Mouse (Mus musculus) small intestine, adult 2 months (tissue): Measurements from ENCODE around the gene Rybp. TPM values are rescaled to one million over a fixed set of nuclear protein-coding genes. Genes with fewer than 3 reads are reported as not detected.

ENCODE experiments used
- H3K27ac ChIP-seq: fragments of 200-500 bp; 2 replicates; pipeline ENCODE4 v1.5.1; 2012; ENCODE audit warnings: low read depth, low read length, control low read depth, inconsistent platforms; ENCODE audit not compliant: insufficient read depth
- H3K27me3 ChIP-seq: fragments of 200-500 bp; 2 replicates; pipeline ENCODE4 v1.6.1; 2012; ENCODE audit warnings: mild to moderate bottlenecking, moderate library complexity, low read length, inconsistent platforms; ENCODE audit not compliant: control insufficient read depth, insufficient read depth
- H3K36me3 ChIP-seq: fragments of 200-500 bp; 2 replicates; pipeline ENCODE4 v1.6.1; 2012; ENCODE audit warnings: mild to moderate bottlenecking, low read length, control low read depth, inconsistent platforms; ENCODE audit not compliant: control insufficient read depth, insufficient read depth
- H3K4me1 ChIP-seq: fragments of 200-500 bp; 2 replicates; pipeline ENCODE4 v1.6.1; 2012; ENCODE audit warnings: low read length, inconsistent platforms, mixed read lengths; ENCODE audit not compliant: control insufficient read depth, insufficient read depth, insufficient read length
- H3K4me3 ChIP-seq: fragments of 200-500 bp; 2 replicates; pipeline ENCODE4 v1.5.1; 2012; ENCODE audit warnings: low read depth, mild to moderate bottlenecking, control low read depth, inconsistent platforms, low read length, moderate library complexity
- CTCF ChIP-seq: fragments of 200-500 bp; IDR thresholded peaks from 2 replicates; pipeline ENCODE4 v1.5.1; 2012; ENCODE audit warnings: low read depth, mild to moderate bottlenecking, control low read depth, inconsistent platforms, low read length, moderate library complexity, mixed read lengths; ENCODE audit not compliant: insufficient replicate concordance, insufficient read length; ENCODE audit errors: extremely low read depth
- POLR2A ChIP-seq: fragments of 200-500 bp; IDR thresholded peaks from 2 replicates; pipeline ENCODE4 v1.6.1; 2012; ENCODE audit warnings: low read depth, mild to moderate bottlenecking, control low read depth, inconsistent platforms, low read length, moderate library complexity
- WGBS: fragments of 180-500 bp; shearing (Covaris S2); methylation state at CpG from one replicate; pipeline ENCODE4 v1.1.7; 2018; 5-methylcytosine and 5-hydroxymethylcytosine counted together
- polyA plus RNA-seq: library from polyadenylated mRNA; depleted of rRNA; stranded (reverse); fragments of >200 nt; gene quantifications from 2 replicates; pipeline ENCODE4 v1.2.3, GENCODE M21; 2012

Rybp gene
- polyA plus RNA-seq, 1 experiment, result 16.8 TPM

GRCm38 (mm10) chr6:100304831-100305230, 17.5 kb upstream of the Rybp start:
- TF ChIP-seq CTCF, result no peak
- no peak for TF ChIP-seq POLR2A
- 82% methylated on average over 10 of the region's 10 CpGs for WGBS
- no peak overlapping the region for H3K27ac ChIP-seq
- H3K4me1 ChIP-seq, result no peaks in the 10 kb centered on the region
- H3K36me3 ChIP-seq, result no peaks in the 10 kb centered on the region
- no peaks in the 10 kb centered on the region for H3K27me3 ChIP-seq
- no peak overlapping the region for H3K4me3 ChIP-seq

GRCm38 (mm10) chr6:100301410-100302108, 14.3 kb upstream of the Rybp start:
- H3K4me1 ChIP-seq, result no peaks in the 10 kb centered on the region
- H3K4me3 ChIP-seq, result no peak overlapping the region
- WGBS, result 58% methylated on average over 8 of the region's 8 CpGs
- TF ChIP-seq POLR2A, result no peak
- TF ChIP-seq CTCF, result no peak
- H3K36me3 ChIP-seq, result no peaks in the 10 kb centered on the region
- H3K27ac ChIP-seq, result no peak overlapping the region
- no peaks in the 10 kb centered on the region for H3K27me3 ChIP-seq

- no peaks in the 10 kb centered on the region for H3K4me1 ChIP-seq
- no peaks in the 10 kb centered on the region for H3K36me3 ChIP-seq
- no peak overlapping the region for H3K4me3 ChIP-seq
- no peak overlapping the region for H3K27ac ChIP-seq
- TF ChIP-seq POLR2A (no peak), CTCF (no peak)
- 32% methylated on average over 3 of the region's 3 CpGs for WGBS
- H3K27me3 ChIP-seq, result no peaks in the 10 kb centered on the region
Measured at GRCm38 (mm10) chr6:100300831-100301230, 13.5 kb upstream of the Rybp start.

GRCm38 (mm10) chr6:100298945-100299344, 11.7 kb upstream of the Rybp start:
- H3K4me3 ChIP-seq, result no peak overlapping the region
- no peaks in the 10 kb centered on the region for H3K27me3 ChIP-seq
- TF ChIP-seq CTCF (no peak), POLR2A (no peak)
- no peaks in the 10 kb centered on the region for H3K4me1 ChIP-seq
- H3K36me3 ChIP-seq, result no peaks in the 10 kb centered on the region
- no peak overlapping the region for H3K27ac ChIP-seq
- WGBS, result 32% methylated on average over 4 of the region's 4 CpGs

- no peaks in the 10 kb centered on the region for H3K36me3 ChIP-seq
- 44% methylated on average over 8 of the region's 8 CpGs for WGBS
- no peaks in the 10 kb centered on the region for H3K27me3 ChIP-seq
- H3K27ac ChIP-seq, result no peak overlapping the region
- H3K4me1 ChIP-seq, result no peaks in the 10 kb centered on the region
- no peak overlapping the region for H3K4me3 ChIP-seq
- TF ChIP-seq POLR2A, result no peak
- TF ChIP-seq CTCF, result no peak
Measured at GRCm38 (mm10) chr6:100297536-100297935, 10.3 kb upstream of the Rybp start.

GRCm38 (mm10) chr6:100292411-100292810, 5.1 kb upstream of the Rybp start:
- Histone ChIP-seq H3K36me3 (no peaks in the 10 kb centered on the region), H3K4me3 (no peak overlapping the region), H3K27me3 (no peaks in the 10 kb centered on the region), H3K4me1 (peaks cover 4% of the 10 kb centered on the region; the same call in 1 of the 2 replicates), H3K27ac (no peak overlapping the region)
- TF ChIP-seq CTCF, result no peak
- TF ChIP-seq POLR2A, result no peak
- WGBS, result 66% methylated on average over 6 of the region's 6 CpGs

GRCm38 (mm10) chr6:100289058-100289457, 1.8 kb upstream of the Rybp start:
- TF ChIP-seq POLR2A (no peak), CTCF (no peak)
- H3K27me3 ChIP-seq, result no peaks in the 10 kb centered on the region
- H3K4me1 ChIP-seq, result peaks cover 4% of the 10 kb centered on the region; the same call in 1 of the 2 replicates
- no peaks in the 10 kb centered on the region for H3K36me3 ChIP-seq
- 0 out of 2 replicates have a peak overlapping the region, but pooled peaks have one; percentile 64 for H3K27ac ChIP-seq
- no peak overlapping the region for H3K4me3 ChIP-seq
- 42% methylated on average over 5 of the region's 5 CpGs for WGBS

GRCm38 (mm10) chr6:100288730-100289035, 1.4 kb upstream of the Rybp start:
- 36% methylated on average over 4 of the region's 4 CpGs for WGBS
- Histone ChIP-seq H3K27ac (0 out of 2 replicates have a peak overlapping the region, but pooled peaks have one; percentile 64), H3K4me3 (no peak overlapping the region), H3K36me3 (no peaks in the 10 kb centered on the region), H3K27me3 (no peaks in the 10 kb centered on the region), H3K4me1 (peaks cover 4% of the 10 kb centered on the region; the same call in 1 of the 2 replicates)
- no peak for TF ChIP-seq POLR2A
- no peak for TF ChIP-seq CTCF
